Mouse (Mus musculus) gastrocnemius, adult 2 months (tissue): ENCODE data around the gene 4931414P19Rik. TPM values are rescaled to one million over a fixed set of nuclear protein-coding genes. Genes with fewer than 3 reads are reported as not detected.

ENCODE experiments used
- DNase-seq: peaks from one replicate; pipeline ENCODE4 v3.0.0; 2022
- H3K27ac ChIP-seq: fragments of 200-600 bp; 2 replicates; pipeline ENCODE4 v1.8.1; 2022; ENCODE audit warnings: mild to moderate bottlenecking
- H3K4me3 ChIP-seq: fragments of 200-600 bp; 2 replicates; pipeline ENCODE4 v1.8.1; 2022; ENCODE audit warnings: mild to moderate bottlenecking, moderate library complexity
- CTCF ChIP-seq: fragments of 200-600 bp; IDR thresholded peaks from 2 replicates; pipeline ENCODE4 v1.8.1; 2022; ENCODE audit warnings: antibody characterized with exemption, mild to moderate bottlenecking, moderate library complexity
- intact Hi-C: fragments of 180-260 bp; cut with DNase I; formaldehyde crosslinking; loops from one replicate; pipeline ENCODE4 v1.15.1; 2025
- total RNA-seq, 2 experiments: library from RNA; stranded (reverse); gene quantifications; 2 replicates each; pipeline ENCODE4 v1.2.3; 2021

4931414P19Rik gene
- total RNA-seq, 2 experiments from 2014 or later: 2.2 to 4.0 TPM

DNA sequence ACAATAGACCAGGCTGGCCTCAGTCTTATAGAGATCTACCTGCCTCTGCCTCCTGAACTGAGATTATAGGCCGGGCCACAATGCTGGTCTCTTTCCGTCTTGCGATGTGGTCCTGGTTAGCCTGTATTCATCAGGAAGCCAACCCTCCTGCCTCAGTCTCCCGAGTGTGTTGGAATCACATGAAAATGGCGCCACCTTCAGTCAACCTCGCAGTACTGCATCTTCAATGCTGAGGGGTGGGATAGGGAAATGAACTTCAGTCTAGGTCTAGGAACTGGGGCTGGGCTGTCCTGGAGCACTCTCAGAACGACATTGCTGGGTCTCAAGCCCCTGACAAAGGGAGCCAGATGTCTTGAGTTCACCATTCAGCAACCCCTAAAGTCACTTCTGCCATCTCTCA, 8.7 kb downstream of the 4931414P19Rik start:
- no peak for DNase-seq
- TF ChIP-seq CTCF: peak; percentile 59
- no peak overlapping the region for H3K27ac ChIP-seq
- no peak overlapping the region for H3K4me3 ChIP-seq
- intact Hi-C loops: no loop called here

- Histone ChIP-seq H3K27ac (no peak overlapping the region; the same call in 1 of the 2 replicates), H3K4me3 (peak overlapping the region; percentile 55)
- intact Hi-C loops: no loop called here
- DNase-seq: no peak
- TF ChIP-seq CTCF: no peak
These were observed 11.0 kb downstream of the 4931414P19Rik start for GRCm38 (mm10) chr14:54594631-54595414.

GRCm38 (mm10) chr14:54594055-54594454, 11.7 kb downstream of the 4931414P19Rik start:
- DNase-seq: no peak
- Histone ChIP-seq H3K4me3 (no peak overlapping the region), H3K27ac (no peak overlapping the region)
- intact Hi-C loops: no loop called here
- peak; percentile 30 for TF ChIP-seq CTCF

DNA sequence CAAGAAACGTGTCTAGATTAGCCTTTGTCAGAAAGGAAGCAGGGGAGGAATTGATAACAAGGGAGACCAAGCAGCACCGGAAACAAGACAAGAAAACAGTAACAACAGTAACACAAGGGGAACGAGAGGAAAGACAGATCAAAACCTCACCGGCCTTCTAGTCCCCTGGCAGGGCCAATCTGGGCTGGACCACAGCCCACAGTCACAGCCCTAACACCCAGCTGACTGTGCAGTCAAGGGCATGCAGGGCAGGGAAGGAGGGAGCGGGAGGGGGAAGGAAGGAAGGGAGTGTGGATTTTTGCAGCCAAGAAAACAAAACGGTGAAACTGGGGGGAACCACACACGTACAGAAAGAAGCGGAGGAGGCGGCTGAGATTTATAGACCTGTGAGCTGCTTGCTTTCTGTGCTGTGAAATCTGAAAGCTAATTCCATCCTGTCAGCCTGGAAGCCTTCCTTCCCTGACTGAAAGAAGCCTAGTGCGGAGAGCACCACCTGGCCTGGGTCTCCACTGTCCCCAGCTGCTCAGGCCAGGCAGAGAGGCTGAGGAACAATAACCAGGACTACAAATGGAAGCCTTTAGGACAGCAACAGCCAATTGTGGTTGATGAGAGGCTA, 13.4 kb downstream of the 4931414P19Rik start:
- DNase-seq: peak; percentile 63
- intact Hi-C loops: no loop called here
- TF ChIP-seq CTCF: no peak
- peak overlapping the region; percentile 37 for H3K4me3 ChIP-seq
- peak overlapping the region; percentile 77 for H3K27ac ChIP-seq

GRCm38 (mm10) chr14:54591056-54591455, 14.7 kb downstream of the 4931414P19Rik start:
- TF ChIP-seq CTCF: no peak
- Histone ChIP-seq H3K27ac (no peak overlapping the region), H3K4me3 (no peak overlapping the region)
- DNase-seq: peak; percentile 33
- intact Hi-C loops: no loop called here

- Histone ChIP-seq H3K27ac (no peak overlapping the region), H3K4me3 (no peak overlapping the region)
- DNase-seq: peak; percentile 76
- intact Hi-C loops: loop anchor here (5.0 kb wide), 1 partner anchor 58 kb away; the partner anchor contains the start of genes Cdh24 and Gm17606
- TF ChIP-seq CTCF: peak; percentile 80
These were observed 22.0 kb downstream of the 4931414P19Rik start for GRCm38 (mm10) chr14:54583681-54584338.

DNA sequence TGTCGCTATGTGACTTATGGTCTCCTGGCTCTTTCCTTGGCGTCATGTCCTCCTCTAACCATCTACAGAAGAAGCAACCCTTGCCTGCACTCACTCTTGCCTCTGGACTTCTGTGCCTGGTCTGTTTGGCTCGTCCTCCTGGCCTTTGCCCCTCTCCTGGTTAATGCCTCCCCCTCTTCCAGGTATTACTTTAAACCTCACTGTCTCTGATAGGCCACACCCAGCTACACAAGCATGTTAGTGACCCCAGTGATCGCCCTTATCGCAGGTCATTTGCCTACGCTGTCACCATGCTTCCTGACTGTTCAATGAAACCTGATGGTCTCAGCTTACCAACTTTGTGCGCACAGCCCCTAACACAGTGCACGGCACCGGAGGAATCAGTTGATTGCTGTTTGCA, 23.3 kb downstream of the 4931414P19Rik start:
- Histone ChIP-seq H3K27ac (no peak overlapping the region), H3K4me3 (no peak overlapping the region)
- TF ChIP-seq CTCF: no peak
- DNase-seq: no peak
- intact Hi-C loops: loop anchor here (5.0 kb wide), 1 partner anchor 60 kb away; the partner anchor contains the start of genes Cdh24 and Gm17606

DNA sequence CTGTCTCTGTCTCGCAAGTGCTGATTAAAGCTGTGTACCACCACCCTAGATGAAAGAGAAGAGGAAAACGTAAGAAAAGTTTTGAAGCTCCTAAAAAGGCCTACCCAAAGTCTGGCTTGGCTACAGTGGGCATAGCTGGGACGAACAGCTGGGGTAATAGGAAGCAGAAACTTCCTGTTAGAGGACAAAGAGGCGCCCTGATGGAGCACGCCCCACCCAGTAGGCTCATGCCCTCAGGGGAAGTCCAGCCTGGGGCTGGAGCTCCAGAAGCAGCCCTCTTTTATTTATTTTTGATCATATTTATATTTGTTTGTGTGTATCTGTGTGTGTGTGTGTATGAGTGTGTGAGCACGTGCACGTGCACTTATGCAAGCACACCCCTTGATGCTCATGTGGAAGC, 26.2 kb downstream of the 4931414P19Rik start:
- Histone ChIP-seq H3K4me3 (no peak overlapping the region), H3K27ac (no peak overlapping the region)
- TF ChIP-seq CTCF: no peak
- intact Hi-C loops: loop anchor here (5.0 kb wide), 3 partner anchors 52 to 352 kb away; partner anchors contain the start of genes Cdh24 and Gm17606
- no peak for DNase-seq

DNA sequence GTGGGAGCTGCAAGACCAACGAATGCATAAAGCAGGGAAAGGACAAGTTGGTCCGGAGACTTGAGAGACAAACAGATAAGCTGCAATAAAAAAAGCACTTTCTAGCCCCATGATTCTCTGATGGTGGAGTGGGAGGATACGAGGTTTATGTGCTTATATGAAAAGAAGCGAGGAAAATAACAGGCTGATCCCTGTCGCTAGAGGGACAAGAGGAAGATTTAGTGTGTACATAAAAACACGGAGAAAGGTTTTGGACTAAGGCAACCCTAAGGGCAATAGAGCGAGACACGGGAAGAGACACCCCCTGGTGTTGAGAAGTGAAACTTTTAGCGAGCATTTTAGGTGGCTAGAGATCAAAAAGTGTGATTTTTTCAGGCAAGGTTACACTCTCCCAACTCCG, 27.7 kb downstream of the 4931414P19Rik start:
- TF ChIP-seq CTCF: peak; percentile 66
- Histone ChIP-seq H3K4me3 (peak overlapping the region; percentile 90), H3K27ac (peak overlapping the region; percentile 88)
- DNase-seq: peak; percentile 36
- intact Hi-C loops: loop anchor here (5.0 kb wide), 2 partner anchors 51 to 351 kb away; no protein-coding TSS in a partner anchor

DNA sequence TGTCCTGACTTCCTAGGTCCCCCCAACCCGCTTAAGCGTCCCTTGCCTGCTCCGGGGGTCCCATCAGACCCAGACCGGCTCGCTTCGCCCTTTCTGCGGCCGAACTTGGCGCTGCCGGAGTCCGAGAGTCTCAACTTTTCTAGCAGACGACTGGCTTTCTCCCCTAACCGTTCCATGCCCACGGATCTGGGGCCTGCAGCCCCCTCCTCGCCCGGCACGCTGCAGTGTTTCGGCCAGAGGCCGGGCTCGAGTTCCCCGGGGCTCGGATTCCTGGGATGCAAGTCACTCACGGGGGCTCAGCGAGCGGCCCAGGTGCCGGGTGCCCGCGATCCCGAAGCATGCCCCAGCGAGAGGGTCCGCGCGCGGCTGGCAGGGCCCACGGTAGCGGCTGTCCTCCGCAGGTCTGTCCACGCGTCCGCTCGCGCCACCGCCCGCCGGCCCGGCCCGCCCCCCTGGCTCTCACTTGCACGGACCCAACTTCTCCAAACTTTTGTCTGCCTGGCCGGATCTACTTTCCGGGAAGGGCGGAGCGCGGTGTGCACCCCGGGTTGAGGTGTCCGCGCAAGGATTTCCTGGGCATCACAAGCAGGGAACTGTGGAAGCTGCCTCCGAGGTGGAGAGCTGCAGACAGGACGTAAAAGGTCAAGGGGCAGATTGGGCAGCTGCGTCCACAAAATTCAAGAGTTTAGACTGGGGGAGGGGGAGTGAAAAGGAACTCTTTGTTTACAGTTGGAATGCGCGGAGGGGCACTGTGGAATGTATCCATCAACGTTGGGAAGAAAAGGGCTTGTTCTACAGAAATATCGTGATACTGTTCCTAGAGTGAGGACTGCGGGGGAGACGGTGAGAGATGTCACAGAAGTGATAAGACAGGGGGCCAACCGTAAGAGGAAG, 28.5 kb downstream of the 4931414P19Rik start, which contains the start of gene Ajuba:
Gene Ajuba (minus strand): TSS at position 470 of the 894 bp plus-strand sequence.
- intact Hi-C loops: loop anchor here (5.0 kb wide), 2 partner anchors 50 to 350 kb away; no protein-coding TSS in a partner anchor
- peak; percentile 92 for DNase-seq
- Histone ChIP-seq H3K27ac (peak within 1 kb of the TSS; percentile 88), H3K4me3 (peak within 1 kb of the TSS; percentile 90)
- TF ChIP-seq CTCF: peak; percentile 3; the same call in 1 of the 2 replicates

DNA sequence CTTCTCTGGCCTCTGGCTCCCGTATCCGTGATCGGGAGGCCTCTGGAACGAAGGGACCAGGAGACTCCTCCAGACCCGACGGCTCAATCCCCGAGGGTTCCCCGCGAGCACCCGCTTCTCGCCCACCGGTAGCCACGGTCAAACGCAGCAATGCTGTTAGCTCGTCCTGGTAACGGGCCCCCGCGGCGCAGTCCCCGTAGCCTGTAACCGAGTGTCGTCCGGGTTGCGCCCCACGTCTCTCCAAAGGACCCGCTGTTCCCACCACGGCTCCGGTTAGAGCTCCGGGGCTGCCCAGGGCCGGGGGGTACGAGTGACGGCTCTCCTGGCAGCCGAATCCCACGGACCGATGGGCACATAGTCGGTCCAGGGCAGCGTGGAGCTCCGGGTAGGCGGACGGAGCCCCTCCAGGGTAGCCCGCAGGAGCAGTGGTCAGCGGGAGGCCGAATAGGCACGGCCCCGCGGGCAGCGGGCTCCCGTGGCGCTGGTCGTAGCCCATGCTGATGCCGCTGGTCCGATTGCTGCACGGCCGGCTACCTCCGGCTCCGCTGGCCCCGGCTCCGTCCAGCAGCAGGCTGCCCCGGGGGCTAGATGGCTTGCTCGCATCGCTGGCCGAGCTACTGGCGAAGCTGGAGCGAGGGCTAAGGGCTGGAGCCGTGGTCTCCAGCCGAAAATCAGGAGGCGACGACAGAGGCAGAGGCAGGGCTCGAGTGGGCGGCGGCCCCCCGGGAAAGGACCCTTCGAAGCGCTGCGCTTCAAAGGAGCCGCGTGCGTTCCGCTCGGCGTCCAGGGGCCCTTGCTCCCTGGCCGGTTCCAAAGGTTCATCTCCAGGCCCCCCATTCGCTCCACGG, 29.3 kb downstream of the 4931414P19Rik start:
- intact Hi-C loops: loop anchor here (5.0 kb wide), 2 partner anchors 49 to 349 kb away; no protein-coding TSS in a partner anchor
- DNase-seq: peak; percentile 55
- peak overlapping the region; percentile 90 for H3K4me3 ChIP-seq
- peak overlapping the region; percentile 88 for H3K27ac ChIP-seq
- TF ChIP-seq CTCF: no peak
